Comparison of ENCODE assay signal across 9 mouse cellular contexts in the genomic region with DNA sequence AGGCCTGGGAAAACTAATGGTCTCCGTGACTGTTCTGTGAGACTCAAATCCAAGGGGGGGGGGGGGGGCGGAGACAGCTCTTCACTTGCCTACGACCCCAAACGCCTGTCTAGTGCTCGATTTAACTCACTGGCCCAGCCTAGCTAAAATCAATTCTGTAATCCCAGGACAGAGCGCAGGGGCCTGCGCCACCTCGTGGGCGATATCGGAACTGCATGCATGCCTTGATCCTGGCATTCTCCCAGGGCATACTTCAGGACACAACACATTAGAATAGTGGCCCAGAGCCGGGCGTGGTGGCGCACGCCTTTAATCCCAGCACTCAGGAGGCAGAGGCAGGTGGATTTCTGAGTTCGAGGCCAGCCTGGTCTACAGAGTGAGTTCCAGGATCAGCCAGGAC. TPM values are rescaled to one million over a fixed set of nuclear protein-coding genes. Genes with fewer than 3 reads are reported as not detected.
DNase-seq lines count a peak whose midpoint lies in the region; ATAC-seq lines count a peak whose summit lies in the region.
"Had no signal": no experiment of that assay in that cellular context is flagged by ENCODE, and none has a peak within 500 bp of the region (broad histone marks: within the 10 kb centered on the region; RNA-seq: fewer than 3 reads in every experiment).

No protein-coding gene starts in this region.

- no peak overlapping the region for H3K27ac ChIP-seq in hindbrain, embryonic 12.5 days
- H3K27ac ChIP-seq: limb, embryonic 15.5 days had no signal

- DNase-seq in MN1 (ENCODE audit: low spot score) = peak; percentile 91
- DNase-seq in cerebellum, adult 9-10 months = peak; percentile 80
- peak; percentile 59 to 79 for DNase-seq in frontal cortex, postnatal 14 days (ENCODE audit: low spot score in 2 of 2)
- peak; percentile 90 to 92 for DNase-seq in layer of hippocampus, postnatal 10 days (ENCODE audit: low spot score in 2 of 2)
- DNase-seq in lung, postnatal 10 days = peak; percentile 88
- DNase-seq in retina, embryonic 14.5 days (ENCODE audit: low spot score) = peak; percentile 96
- DNase-seq in urinary bladder, adult 18-20 months (ENCODE audit: low spot score in 2 of 2) = peak; percentile 61 to 91

- H3K36me3 ChIP-seq in hindbrain, embryonic 12.5 days = no peaks in the 10 kb centered on the region
- H3K36me3 ChIP-seq: limb, embryonic 15.5 days had no signal

- no peak overlapping the region for H3K4me3 ChIP-seq in hindbrain, embryonic 12.5 days
- H3K4me3 ChIP-seq: limb, embryonic 15.5 days had no signal

- 5% methylated on average over 15 of the region's 15 CpGs for WGBS in hindbrain, embryonic 12.5 days

- H3K27me3 ChIP-seq in hindbrain, embryonic 12.5 days = no peaks in the 10 kb centered on the region

- no peaks in the 10 kb centered on the region for H3K9me3 ChIP-seq in hindbrain, embryonic 12.5 days (replicated peaks)
- H3K9me3 ChIP-seq: limb, embryonic 15.5 days had no signal

- ATAC-seq in hindbrain, embryonic 12.5 days (ENCODE audit: low FRiP score) = peak; percentile 51

- no peak overlapping the region for H3K9ac ChIP-seq in hindbrain, embryonic 12.5 days
- H3K9ac ChIP-seq: limb, embryonic 15.5 days had no signal

- H3K4me1 ChIP-seq in hindbrain, embryonic 12.5 days = peaks cover 18% of the 10 kb centered on the region

- H3K4me2 ChIP-seq in hindbrain, embryonic 12.5 days (replicated peaks) = no peak overlapping the region
- H3K4me2 ChIP-seq: limb, embryonic 15.5 days had no signal

RNA-seq across cellular contexts. Expression of gene Tex35, which starts 32.2 kb away (rescaled TPM):
- not detected in 2 replicates for polyA plus RNA-seq in hindbrain, embryonic 12.5 days (2016; fragmentation: Nextera tagmentation; extraction: Ambion mirVana)
- total RNA-seq in layer of hippocampus, postnatal 10 days (2021) = not detected
- polyA plus RNA-seq: limb, embryonic 15.5 days had no signal
